Mouse (Mus musculus) liver, postnatal 0 days (tissue): ENCODE results near the gene Npas1.

ENCODE experiments used
- CTCF ChIP-seq: sonication (generic); IDR thresholded peaks from 2 replicates; pipeline ENCODE4 v1.5.1; 2016; ENCODE audit warnings: antibody characterized with exemption, low read depth
- EP300 ChIP-seq: IDR thresholded peaks from 2 replicates; pipeline ENCODE4 v1.6.1; 2016; ENCODE audit warnings: antibody characterized with exemption, low read depth, mild to moderate bottlenecking

DNA sequence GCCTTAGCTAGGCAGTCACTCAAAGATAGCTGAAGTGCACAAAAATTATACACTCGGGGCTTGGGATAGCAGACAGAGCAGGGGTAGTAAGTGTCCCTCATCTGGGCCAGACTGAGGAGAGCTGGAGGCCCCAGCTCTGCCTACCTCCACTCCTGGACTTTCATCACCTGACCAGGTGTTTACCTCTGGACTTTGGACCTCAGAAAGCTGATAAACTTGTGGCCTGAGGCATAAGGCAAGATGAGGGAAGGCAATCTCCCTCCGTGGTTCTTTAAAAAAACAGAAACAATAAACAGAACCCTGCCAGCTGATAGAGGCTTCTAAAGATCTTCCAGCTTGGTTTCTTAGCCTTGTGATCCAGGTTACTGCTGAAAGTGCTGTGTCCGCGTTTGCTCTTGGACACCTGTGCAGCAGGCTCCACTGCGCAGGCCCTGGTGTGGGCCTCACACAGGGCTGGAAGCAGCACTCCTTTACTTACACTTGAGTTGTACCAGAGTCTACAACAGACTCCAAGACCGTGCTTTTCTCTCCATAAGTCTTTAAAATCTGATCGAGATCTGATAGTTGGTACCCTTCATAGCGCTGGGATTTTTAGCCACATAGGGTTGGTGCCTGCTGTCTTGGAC, 56.9 kb downstream of the Npas1 start:
- no peak for TF ChIP-seq EP300
- TF ChIP-seq CTCF, result no peak
